Mouse (Mus musculus): Measurements from ENCODE around the gene Aldoc.

Gene Aldoc

DNA sequence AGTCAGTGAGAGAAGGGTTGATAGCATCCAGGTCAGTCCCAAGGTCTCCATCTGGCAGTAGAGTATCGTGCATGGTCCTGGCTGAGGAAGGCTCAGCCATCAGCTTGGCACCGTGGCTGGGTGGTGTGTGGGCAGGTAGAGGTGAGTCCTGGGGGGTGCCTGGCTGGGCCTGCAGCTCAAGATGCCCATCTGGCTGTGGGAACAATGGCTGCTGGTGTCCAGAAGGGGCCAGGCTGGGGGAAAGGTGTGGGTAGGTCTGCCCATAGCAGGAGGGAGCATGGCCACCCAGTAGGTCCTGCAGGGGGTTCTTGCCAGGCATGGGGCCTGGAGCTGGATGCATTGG lies 38.0 kb downstream of the Aldoc start:
- no peaks in the 10 kb centered on the region for H3K27me3 ChIP-seq (ENCODE audit: control insufficient read depth, insufficient read depth, low read length, poor library complexity, severe bottlenecking)
- no peak for DNase-seq (ENCODE audit: low read depth, low spot score)
- H3K36me3 ChIP-seq (ENCODE audit: control insufficient read depth, insufficient read depth, low read length, poor library complexity, severe bottlenecking) = no peaks in the 10 kb centered on the region

DNA sequence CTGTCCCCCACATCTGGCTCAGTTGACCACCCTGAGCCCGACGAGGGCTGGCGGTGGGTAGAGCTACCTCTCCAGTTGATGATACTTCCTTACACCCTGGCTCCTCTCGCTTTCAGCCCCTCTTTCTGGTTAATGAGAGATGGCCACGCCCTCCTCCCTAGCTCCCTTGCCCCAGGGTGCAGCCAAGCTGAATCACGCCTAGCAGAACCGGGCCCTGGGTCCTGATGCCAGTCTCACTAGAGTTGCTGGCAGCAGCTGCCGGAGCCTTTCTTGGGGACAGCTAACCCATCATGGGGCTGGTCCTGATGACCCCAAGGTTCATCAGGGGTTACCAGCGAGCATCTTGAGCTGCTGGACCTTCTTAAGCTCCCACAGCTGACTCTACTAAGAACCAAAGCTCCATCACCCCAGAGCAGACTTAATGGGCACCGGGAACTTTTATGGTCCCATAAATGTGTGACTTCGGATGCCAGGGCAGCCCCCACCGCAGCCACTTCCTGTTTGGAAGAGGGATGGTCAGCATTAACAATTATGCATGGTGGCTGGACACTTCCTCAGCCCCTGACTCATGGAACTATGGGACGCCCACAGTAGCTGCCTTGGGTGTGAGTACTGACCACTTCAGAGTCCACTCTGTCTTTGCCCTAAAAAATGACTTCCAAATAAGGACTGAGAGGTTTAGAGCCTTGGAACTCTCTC lies 40.7 kb downstream of the Aldoc start:
- DNase-seq (ENCODE audit: low read depth, low spot score) = no peak
- Histone ChIP-seq H3K36me3 (ENCODE audit: control insufficient read depth, insufficient read depth, low read length, poor library complexity, severe bottlenecking) (no peaks in the 10 kb centered on the region), H3K27me3 (ENCODE audit: control insufficient read depth, insufficient read depth, low read length, poor library complexity, severe bottlenecking) (no peaks in the 10 kb centered on the region)

- Histone ChIP-seq H3K36me3 (ENCODE audit: control insufficient read depth, insufficient read depth, low read length, poor library complexity, severe bottlenecking) (no peaks in the 10 kb centered on the region), H3K27me3 (ENCODE audit: control insufficient read depth, insufficient read depth, low read length, poor library complexity, severe bottlenecking) (no peaks in the 10 kb centered on the region)
- DNase-seq (ENCODE audit: low read depth, low spot score) = no peak
Measured at GRCm38 (mm10) chr11:78364103-78364502, 41.3 kb downstream of the Aldoc start.

GRCm38 (mm10) chr11:78367456-78368225 lies 44.9 kb downstream of the Aldoc start:
- no peaks in the 10 kb centered on the region for H3K36me3 ChIP-seq (ENCODE audit: control insufficient read depth, insufficient read depth, low read length, poor library complexity, severe bottlenecking)
- H3K27me3 ChIP-seq (ENCODE audit: control insufficient read depth, insufficient read depth, low read length, poor library complexity, severe bottlenecking) = no peaks in the 10 kb centered on the region
- DNase-seq (ENCODE audit: low read depth, low spot score) = no peak

DNA sequence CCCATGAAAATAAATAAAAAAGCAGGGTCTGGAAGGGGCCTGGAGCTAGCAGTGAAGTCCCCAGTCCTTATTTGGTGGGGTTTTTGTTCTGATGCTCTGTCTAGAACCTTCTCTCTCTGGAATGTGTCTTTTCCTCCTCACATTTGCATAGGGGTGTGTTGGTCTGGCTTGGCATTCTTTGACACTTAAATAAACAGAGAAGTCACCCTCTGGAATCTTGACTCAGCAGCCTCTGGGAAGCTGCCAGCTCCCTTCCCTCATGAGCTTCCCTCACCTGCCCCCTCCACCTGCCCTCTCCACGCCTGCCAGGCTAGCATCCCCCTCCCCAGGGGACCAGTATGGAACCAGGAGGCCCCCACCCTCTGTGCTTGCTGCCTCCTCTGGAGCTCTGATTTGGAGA lies 47.6 kb downstream of the Aldoc start:
- H3K27me3 ChIP-seq (ENCODE audit: control insufficient read depth, insufficient read depth, low read length, poor library complexity, severe bottlenecking) = no peaks in the 10 kb centered on the region
- DNase-seq (ENCODE audit: low read depth, low spot score) = no peak
- H3K36me3 ChIP-seq (ENCODE audit: control insufficient read depth, insufficient read depth, low read length, poor library complexity, severe bottlenecking) = no peaks in the 10 kb centered on the region

- H3K36me3 ChIP-seq (ENCODE audit: control insufficient read depth, insufficient read depth, low read length, poor library complexity, severe bottlenecking) = no peaks in the 10 kb centered on the region
- H3K27me3 ChIP-seq (ENCODE audit: control insufficient read depth, insufficient read depth, low read length, poor library complexity, severe bottlenecking) = no peaks in the 10 kb centered on the region
- no peak for DNase-seq (ENCODE audit: low read depth, low spot score)
Measured at GRCm38 (mm10) chr11:78371711-78372110, 48.9 kb downstream of the Aldoc start.

DNA sequence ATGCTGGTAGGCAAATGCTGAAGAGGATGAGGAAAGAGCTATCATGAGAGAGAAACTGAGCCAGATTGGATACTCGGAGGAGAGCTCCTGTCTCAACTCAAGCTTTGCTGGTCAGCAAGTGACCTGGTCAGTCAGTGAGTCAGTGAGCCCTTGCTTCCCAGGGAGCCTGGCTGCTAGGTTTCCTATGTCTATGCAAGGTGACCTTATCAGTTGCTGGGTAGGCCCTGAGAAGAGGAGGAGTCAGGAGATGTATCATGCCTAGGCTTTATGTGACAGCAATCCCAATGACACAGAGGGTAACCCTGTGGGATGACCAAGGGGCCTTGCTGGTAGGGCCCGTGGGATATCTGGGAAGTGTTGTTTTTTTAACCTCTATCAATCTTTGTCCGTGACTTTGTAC lies 49.4 kb downstream of the Aldoc start:
- DNase-seq (ENCODE audit: low read depth, low spot score) = no peak
- no peaks in the 10 kb centered on the region for H3K36me3 ChIP-seq (ENCODE audit: control insufficient read depth, insufficient read depth, low read length, poor library complexity, severe bottlenecking)

DNA sequence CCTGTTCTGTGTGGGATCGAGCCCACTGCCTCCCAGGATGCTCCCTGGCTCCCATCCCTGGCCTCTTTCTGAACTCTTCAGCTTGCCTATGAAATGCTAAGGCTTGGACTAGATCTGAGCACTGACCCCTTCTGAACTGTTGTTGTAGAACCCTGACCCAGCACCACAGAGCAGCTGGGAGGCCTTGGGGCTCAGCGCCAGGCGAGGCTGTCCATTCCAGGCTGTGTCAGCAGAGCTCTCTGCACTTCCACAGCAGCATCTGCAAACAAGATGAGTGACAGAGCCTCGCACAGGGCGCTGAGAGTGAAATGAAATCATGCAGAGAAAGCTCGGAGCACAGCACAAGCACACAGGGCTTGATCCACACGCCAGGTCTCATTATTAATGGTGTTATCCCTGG lies 49.8 kb downstream of the Aldoc start:
- DNase-seq (ENCODE audit: low read depth, low spot score) = no peak

More for the DNA sequence above, 49.4 kb downstream of the Aldoc start:
- no peaks in the 10 kb centered on the region for H3K27me3 ChIP-seq (ENCODE audit: control insufficient read depth, insufficient read depth, low read length, poor library complexity, severe bottlenecking)

GRCm38 (mm10) chr11:78374147-78374546 lies 51.4 kb downstream of the Aldoc start:
- Histone ChIP-seq H3K27me3 (ENCODE audit: control insufficient read depth, insufficient read depth, low read length, poor library complexity, severe bottlenecking) (no peaks in the 10 kb centered on the region), H3K36me3 (ENCODE audit: control insufficient read depth, insufficient read depth, low read length, poor library complexity, severe bottlenecking) (no peaks in the 10 kb centered on the region)
- DNase-seq (ENCODE audit: low read depth, low spot score) = no peak

More for the DNA sequence above, 49.8 kb downstream of the Aldoc start:
- Histone ChIP-seq H3K27me3 (ENCODE audit: control insufficient read depth, insufficient read depth, low read length, poor library complexity, severe bottlenecking) (no peaks in the 10 kb centered on the region), H3K36me3 (ENCODE audit: control insufficient read depth, insufficient read depth, low read length, poor library complexity, severe bottlenecking) (no peaks in the 10 kb centered on the region)
